In genomic region chr16:87548348-87548747, GRCm38 (mm10) we compare ENCODE assay signal across 11 mouse cellular contexts. TPM values are rescaled to one million over a fixed set of nuclear protein-coding genes. Genes with fewer than 3 reads are reported as not detected.
A peak's percentile ranks its signal among the peaks of the same experiment; 100 is the strongest.
DNase-seq lines count a peak whose midpoint lies in the region; ATAC-seq and TF ChIP-seq lines count a peak whose summit lies in the region.
"Had no signal": no experiment of that assay in that cellular context is flagged by ENCODE, and none has a peak within 500 bp of the region (broad histone marks: within the 10 kb centered on the region; RNA-seq: fewer than 3 reads in every experiment).

No protein-coding gene starts in this region.

- H3K9ac ChIP-seq in heart, postnatal 0 days (replicated peaks; ENCODE audit: low read depth, low read length) = no peak overlapping the region
- H3K9ac ChIP-seq: heart, embryonic 12.5 days; limb, embryonic 12.5 days had no signal

- H3K27me3 ChIP-seq in heart, postnatal 0 days (ENCODE audit: control insufficient read depth, insufficient read depth, low read length) = no peaks in the 10 kb centered on the region
- H3K27me3 ChIP-seq in heart, embryonic 10.5 days (ENCODE audit: insufficient read depth, poor library complexity, severe bottlenecking) = no peaks in the 10 kb centered on the region
- H3K27me3 ChIP-seq: heart, embryonic 12.5 days; limb, embryonic 12.5 days had no signal

- no peak for DNase-seq in heart, postnatal 0 days (ENCODE audit: low spot score)
- no peak for DNase-seq in heart, embryonic 10.5 days (ENCODE audit: low spot score)
- DNase-seq in 416B (ENCODE audit: low read depth) = peak; percentile 57
- peak; percentile 20 for DNase-seq in NIH3T3 (ENCODE audit: low read depth)
- DNase-seq in thymus, postnatal 36 days = no peak
- DNase-seq in layer of hippocampus, adult 11-12 months (ENCODE audit: low spot score) = no peak
- no peak for DNase-seq in cerebellum, postnatal 4 days (ENCODE audit: low spot score in 2 of 2)
- DNase-seq: cerebellum, postnatal 25 days had no signal

- 0 out of 2 replicates have a peak, but pooled peaks cover 4% of the 10 kb centered on the region for H3K4me1 ChIP-seq in heart, postnatal 0 days (ENCODE audit: control insufficient read depth, insufficient read depth)
- peaks cover 3% of the 10 kb centered on the region; the same call in 1 of the 2 replicates for H3K4me1 ChIP-seq in heart, embryonic 10.5 days
- H3K4me1 ChIP-seq: limb, embryonic 12.5 days had no signal

- WGBS in heart, postnatal 0 days = 46% methylated on average over 2 of the region's 2 CpGs
- WGBS in heart, embryonic 10.5 days = 49% methylated on average over 2 of the region's 2 CpGs

- no peak overlapping the region for H3K27ac ChIP-seq in heart, postnatal 0 days (ENCODE audit: low read depth)
- no peak overlapping the region for H3K27ac ChIP-seq in heart, embryonic 10.5 days
- H3K27ac ChIP-seq: limb, embryonic 12.5 days had no signal

- H3K9me3 ChIP-seq in heart, postnatal 0 days (replicated peaks; ENCODE audit: control insufficient read depth, low read length) = no peaks in the 10 kb centered on the region
- no peaks in the 10 kb centered on the region for H3K9me3 ChIP-seq in heart, embryonic 10.5 days
- H3K9me3 ChIP-seq: heart, embryonic 12.5 days; limb, embryonic 12.5 days had no signal

- no peaks in the 10 kb centered on the region for H3K36me3 ChIP-seq in heart, postnatal 0 days (replicated peaks; ENCODE audit: control insufficient read depth, insufficient read depth, low read length)
- no peaks in the 10 kb centered on the region for H3K36me3 ChIP-seq in heart, embryonic 10.5 days
- H3K36me3 ChIP-seq: heart, embryonic 12.5 days; limb, embryonic 12.5 days had no signal

- ATAC-seq in heart, postnatal 0 days (ENCODE audit: insufficient read depth, low read depth) = no peak; the same call in 1 of the 2 replicates
- ATAC-seq in hematopoietic stem cell, adult 5-6 weeks (replicated peaks in 1 of 2; ENCODE audit: insufficient read depth in 1 of 2, low FRiP score in 2 of 2, low TSS enrichment in 1 of 2, low read depth in 1 of 2, poor library complexity in 2 of 2, severe bottlenecking in 2 of 2) = peak; percentile 51 to 56; a peak in 3 of 4 replicates

- H3K4me3 ChIP-seq in heart, postnatal 0 days (ENCODE audit: low read depth, low read length) = no peak overlapping the region
- H3K4me3 ChIP-seq in heart, embryonic 10.5 days = no peak overlapping the region
- H3K4me3 ChIP-seq: heart, embryonic 12.5 days; limb, embryonic 12.5 days had no signal

- no peak for TF ChIP-seq EP300 in heart, postnatal 0 days (IDR thresholded peaks at IDR 0.05; ENCODE audit: low read depth)

- no peak overlapping the region for H3K4me2 ChIP-seq in heart, postnatal 0 days (ENCODE audit: low read depth, low read length)
- H3K4me2 ChIP-seq: heart, embryonic 12.5 days; limb, embryonic 12.5 days had no signal

- TF ChIP-seq CTCF in heart, postnatal 0 days (IDR thresholded peaks at IDR 0.05; ENCODE audit: low read depth) = peak; percentile 40

RNA-seq across cellular contexts. Expression of gene Map3k7cl, which starts 4.8 kb away (rescaled TPM):
- 0.43 and 3.6 TPM in 2 replicates for total RNA-seq in heart, postnatal 0 days (2014; rRNA removed; ENCODE audit: low replicate concordance)
- polyA plus RNA-seq in heart, postnatal 0 days (2015; fragmentation: Nextera tagmentation; extraction: Ambion mirVana) = 0.73 and 1.0 TPM in 2 replicates
- not detected in 2 replicates for polyA plus RNA-seq in heart, embryonic 10.5 days (2016; fragmentation: Nextera tagmentation; extraction: Ambion mirVana)
- not detected in 2 replicates for total RNA-seq in hematopoietic stem cell, adult 5-6 weeks (2017)
- polyA plus RNA-seq: limb, embryonic 12.5 days had no signal

RNA-seq across cellular contexts. Expression of gene Cct8, which starts 52.7 kb away (rescaled TPM):
- 89.7 and 126 TPM in 2 replicates for total RNA-seq in heart, postnatal 0 days (2014; rRNA removed; ENCODE audit: low replicate concordance)
- 202 and 213 TPM in 2 replicates for polyA plus RNA-seq in heart, postnatal 0 days (2015; fragmentation: Nextera tagmentation; extraction: Ambion mirVana)
- polyA plus RNA-seq in heart, embryonic 10.5 days (2016; fragmentation: Nextera tagmentation; extraction: Ambion mirVana) = 437 and 566 TPM in 2 replicates
- total RNA-seq in hematopoietic stem cell, adult 5-6 weeks (2017) = 511 and 633 TPM in 2 replicates

Comparison
In these comparisons a context has a peak if more than half of its experiments do, and no peak if none do; other contexts are left out.
1. DNase-seq: peak in 416B (single experiment) and NIH3T3 (single experiment); none in heart, postnatal 0 days (single experiment), heart, embryonic 10.5 days (single experiment), thymus, postnatal 36 days (0 of 2), layer of hippocampus, adult 11-12 months (single experiment) and cerebellum, postnatal 4 days (0 of 2).